Mouse (Mus musculus) embryo, embryonic 11.5 days (tissue): Measurements from ENCODE around the gene Rpl5.
"Not testable (repeated sequence)": the region's sequence is repeated elsewhere in the genome, so short reads cannot be mapped to it uniquely, and the experiment has no call there.

Experiments
- DNase-seq: peaks from one replicate; pipeline ENCODE4 v3.0.0-alpha.2; 2012; ENCODE audit warnings: low read depth, low spot score

Gene Rpl5

DNA sequence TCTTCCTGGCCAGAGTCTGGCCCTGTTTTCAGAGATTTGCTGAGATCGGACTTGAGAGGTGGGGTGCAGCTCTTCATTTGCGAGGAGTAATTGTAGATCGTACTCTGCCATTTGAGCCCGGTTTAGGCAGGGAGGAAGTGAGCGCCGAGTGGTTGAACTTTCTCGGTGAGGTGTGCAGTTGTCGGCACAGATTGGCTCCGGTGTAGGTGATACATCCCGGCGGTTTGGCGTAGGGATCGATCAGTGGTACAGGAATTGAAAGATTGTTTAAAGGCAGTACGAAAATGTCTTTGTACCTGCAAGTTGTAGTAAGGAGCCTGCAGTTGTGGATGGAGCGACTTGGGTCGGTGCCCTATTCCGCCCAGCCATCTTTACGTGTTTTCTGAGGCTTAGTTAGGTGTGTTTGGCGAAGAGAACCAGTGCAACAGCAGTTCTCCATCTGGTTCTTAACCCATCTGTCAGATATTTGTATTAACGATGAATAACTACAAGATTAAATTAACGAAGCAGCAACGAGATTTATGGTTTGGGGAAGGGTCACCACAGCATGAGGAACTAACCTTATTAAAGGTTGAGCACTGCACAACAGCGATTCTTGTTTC is 813 bp downstream of the Rpl5 start:
- DNase-seq = no peak

- no peak for DNase-seq
Measured at GRCm38 (mm10) chr5:107904325-107904724, 4.0 kb downstream of the Rpl5 start.

GRCm38 (mm10) chr5:107908514-107909110 is 8.3 kb downstream of the Rpl5 start:
- no peak for DNase-seq

- DNase-seq = no peak
Measured at GRCm38 (mm10) chr5:107909668-107910067, 9.4 kb downstream of the Rpl5 start.

- DNase-seq = no peak
Measured at GRCm38 (mm10) chr5:107910084-107910616, 9.8 kb downstream of the Rpl5 start.

DNA sequence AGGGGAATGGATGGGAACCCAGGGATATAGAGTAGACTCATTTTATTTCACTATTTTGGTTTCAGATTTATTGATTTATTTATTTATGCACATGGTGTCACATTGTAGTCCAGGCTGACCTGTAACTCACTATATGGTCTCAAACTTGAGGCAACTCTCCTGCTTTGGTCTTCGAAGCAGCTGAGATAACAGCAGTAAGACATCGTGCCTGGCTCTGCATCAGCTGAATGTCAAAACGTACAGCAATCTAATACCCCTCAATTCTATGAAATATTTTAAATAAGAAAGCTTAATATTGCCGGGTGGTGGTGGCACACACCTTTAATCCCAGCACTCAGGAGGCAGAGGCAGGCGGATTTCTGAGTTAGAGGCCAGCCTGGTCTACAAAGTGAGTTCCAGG is 10.7 kb downstream of the Rpl5 start:
- no peak for DNase-seq

DNA sequence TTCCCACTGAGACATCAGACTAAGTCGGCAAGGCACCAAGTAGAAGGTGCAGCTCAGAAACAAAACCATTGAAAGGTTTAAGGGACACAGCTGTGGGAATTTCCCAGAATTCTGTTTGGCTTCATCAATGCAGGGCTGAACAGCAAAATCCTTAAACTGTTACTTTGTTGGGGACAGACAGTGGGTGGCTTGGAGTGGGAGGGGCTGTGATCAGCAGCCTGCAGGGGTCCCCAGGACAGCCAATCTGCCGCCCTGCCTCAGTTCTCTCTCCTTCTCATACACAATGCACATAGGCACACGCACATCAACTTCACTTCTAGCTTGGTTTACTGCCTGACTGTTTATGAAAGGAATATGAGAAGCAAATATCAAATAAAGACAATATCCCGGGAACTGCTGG is 15.0 kb downstream of the Rpl5 start:
- no peak for DNase-seq

DNA sequence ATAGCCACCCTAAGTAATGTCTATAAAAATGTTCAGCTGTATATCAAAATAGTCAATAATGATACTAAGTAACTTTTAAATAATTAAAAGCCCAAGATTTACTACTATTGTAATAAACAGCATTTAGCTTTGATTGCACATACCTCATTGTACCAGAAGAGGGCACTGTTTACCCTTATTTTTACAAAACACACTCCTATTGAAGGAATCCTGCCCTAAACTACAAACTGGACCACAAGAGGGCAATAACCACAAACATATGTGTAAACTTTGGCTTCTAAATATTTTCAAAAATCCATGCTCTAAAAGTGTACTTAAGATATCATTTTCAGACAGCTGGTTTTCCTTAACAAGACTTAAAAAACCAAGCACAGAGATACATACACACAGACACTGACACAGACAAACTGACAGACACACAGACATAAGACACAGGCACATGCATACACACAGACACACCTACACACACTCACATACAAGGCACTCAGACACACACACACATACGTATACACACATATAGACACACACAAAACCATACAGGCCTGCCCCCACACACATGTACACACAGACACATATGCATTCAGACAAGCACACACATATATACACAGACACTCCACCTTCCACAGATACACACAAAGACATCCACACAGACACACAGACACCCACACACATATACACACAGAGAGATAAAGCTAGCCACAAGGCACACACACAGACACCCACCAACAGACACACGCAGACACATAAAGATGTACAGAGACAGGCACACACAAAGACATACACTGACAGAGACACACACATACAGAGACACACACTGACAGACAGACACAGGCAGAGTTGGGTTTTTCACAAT is 21.3 kb downstream of the Rpl5 start:
- DNase-seq = peak; percentile 55

DNA sequence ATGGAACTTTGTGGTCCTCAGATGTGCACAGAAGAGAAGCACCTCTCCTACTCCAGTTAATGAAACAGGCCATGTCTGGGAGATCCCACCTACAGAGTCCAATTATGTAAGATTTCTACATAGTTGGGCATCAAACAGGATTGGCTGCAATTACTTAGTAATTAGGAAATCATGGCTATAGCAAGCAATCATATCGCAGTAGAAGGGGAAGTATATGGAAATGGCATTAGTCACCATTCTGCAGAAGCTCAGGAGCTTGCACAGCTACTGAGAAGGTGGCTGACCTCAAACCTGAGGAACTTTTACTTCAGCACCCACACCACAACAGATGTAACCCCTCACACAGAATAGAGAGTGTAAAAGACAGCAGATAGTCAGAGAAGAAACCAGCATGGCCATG is 22.5 kb downstream of the Rpl5 start:
- no peak for DNase-seq

DNA sequence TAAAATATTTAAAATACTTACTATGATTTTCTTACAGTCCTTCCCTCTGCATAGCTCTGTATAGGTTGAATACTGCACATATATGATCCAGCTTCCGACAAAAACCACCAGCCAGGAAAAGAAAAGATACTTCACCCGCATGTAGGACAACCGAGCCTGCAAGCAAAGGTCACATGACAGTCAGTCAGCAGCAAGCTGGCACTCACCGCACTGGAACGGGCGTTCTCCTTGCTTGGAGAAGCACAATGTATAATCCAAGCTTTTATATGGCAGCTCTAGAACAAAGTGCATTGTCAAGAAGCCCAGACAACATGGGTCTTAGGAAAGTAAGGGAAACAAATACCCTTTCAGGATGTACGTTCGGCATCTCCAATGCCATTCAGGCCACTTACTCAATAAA is 24.3 kb downstream of the Rpl5 start:
- no peak for DNase-seq

DNA sequence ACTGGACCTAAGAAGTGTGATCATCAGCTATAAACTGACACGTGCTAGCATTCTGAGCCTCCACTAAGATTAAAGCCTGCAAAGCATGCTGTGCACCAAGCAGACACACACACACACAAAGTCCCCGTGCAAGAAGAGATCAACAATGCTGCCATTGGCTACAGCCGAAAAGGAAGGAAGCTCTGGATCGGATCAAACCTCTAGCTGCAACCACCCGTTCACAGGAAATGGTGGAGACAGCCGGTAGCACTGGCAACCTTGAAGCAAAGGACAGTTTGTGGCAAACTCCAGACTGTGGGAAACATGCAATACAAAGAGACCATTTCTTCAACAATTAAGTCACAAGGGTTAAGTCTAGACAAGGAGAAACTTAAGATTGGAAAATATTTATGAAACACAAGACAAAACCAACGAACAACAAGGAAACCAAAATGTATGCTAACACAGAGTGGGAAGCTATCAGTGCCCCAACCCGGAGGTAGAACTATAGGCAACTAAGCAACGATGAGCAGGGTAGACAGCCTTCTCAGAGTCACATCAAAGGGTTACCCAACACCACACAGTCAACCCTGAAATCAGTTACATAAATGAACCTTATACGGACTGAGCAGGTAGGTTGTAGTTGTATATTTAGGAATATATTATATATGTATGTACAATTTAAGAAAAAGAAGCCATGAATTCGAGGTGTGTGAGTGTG is 26.4 kb downstream of the Rpl5 start:
- DNase-seq = no peak

DNA sequence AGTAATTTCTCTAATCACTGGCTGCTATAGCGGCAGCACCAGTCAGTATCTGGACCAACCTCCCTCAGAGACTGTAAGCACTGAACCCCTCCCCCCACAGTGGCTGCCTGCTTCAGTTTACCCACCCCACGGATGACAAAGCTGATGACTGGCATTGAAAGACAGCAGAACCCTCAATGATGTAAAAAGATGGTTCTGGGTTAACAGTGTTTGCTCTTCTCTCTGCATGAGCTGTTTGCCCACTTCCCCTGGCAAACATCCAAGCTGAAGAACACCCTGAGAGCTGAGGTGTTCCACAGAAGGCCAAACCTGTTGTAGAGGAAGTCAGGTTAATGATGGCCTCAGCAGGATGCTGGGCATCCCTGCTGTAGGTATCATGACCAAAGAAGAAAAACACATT is 32.3 kb downstream of the Rpl5 start:
- DNase-seq = no peak

DNA sequence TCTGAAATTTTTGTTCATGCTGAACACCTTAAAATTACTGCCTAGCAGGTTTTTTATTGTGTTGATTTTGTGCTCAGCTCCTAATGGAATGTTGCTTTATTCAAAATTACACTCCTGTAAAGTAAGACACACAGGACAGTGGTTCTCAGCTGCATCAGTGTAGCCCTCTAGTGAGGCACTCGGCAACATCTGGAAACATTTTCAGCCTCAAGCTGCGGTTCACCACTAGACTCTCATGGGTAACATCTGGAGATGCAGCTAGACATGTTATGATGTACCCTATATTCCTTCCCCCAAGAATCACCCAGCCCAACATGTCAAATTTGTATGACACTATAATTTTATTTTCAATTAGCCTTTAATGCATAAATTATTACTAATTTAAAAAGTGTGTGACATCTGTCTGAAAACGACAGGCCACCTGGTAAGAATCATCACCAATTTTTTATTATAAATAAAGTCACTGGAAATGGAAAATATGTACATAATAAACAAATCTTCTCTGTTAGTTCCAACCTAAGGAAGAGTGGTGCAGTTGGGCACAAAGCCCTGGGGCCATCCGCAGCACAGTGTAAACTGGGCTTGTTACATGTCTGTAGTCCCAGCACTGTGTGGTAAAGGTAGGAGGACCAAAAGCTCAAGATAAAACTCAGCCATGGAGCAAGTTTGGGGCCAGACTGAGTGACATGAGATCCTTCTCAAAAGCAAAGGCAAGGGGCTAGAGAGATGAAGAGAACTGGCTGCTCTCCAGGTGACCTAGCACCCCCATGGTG is 33.1 kb downstream of the Rpl5 start:
- no peak for DNase-seq

- no peak for DNase-seq
Measured at GRCm38 (mm10) chr5:107934770-107935543, 34.7 kb downstream of the Rpl5 start.

GRCm38 (mm10) chr5:107936625-107937389 is 36.5 kb downstream of the Rpl5 start:
- no peak for DNase-seq

DNA sequence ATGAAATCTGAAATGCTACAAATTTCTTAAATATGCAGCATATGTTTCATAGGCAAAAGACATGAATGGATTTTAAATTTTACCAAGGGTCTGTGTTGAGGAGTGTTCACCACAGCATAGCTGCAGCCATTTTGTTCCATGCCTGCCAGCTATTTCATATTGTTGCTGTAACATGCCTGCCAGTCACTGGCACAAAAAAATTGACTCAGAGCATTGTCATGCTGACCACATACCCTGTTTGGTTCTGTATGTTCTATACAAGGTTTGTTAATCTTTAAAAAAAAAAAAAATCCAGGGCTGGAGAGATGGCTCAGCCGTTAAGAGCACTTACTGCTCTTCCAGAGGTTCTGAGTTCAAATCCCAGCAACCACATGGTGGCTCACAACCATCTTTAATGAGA is 38.2 kb downstream of the Rpl5 start:
- DNase-seq = not testable (repeated sequence)

GRCm38 (mm10) chr5:107938886-107939285 is 38.6 kb downstream of the Rpl5 start:
- DNase-seq = no peak

DNA sequence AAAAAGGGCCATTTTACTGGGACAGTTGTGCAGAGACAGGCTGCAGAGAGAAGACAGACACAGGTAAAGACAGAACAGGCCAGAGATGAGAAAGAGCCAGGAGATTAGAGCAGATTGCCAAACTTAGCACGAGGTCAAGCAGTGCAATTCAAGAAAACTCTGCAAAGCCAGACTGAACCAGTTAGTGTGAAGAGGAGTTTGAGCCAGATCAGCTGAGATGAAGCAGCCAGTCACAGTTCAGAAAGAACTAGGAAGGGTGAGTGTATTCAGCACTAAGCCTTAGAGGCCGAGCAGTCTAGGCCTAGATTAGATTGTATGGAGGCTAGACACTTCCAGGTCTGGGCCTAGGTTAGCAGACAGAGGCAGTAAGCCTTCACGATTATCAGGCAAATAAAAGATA is 39.4 kb downstream of the Rpl5 start:
- no peak for DNase-seq

GRCm38 (mm10) chr5:107941222-107941621 is 40.9 kb downstream of the Rpl5 start:
- DNase-seq = no peak

DNA sequence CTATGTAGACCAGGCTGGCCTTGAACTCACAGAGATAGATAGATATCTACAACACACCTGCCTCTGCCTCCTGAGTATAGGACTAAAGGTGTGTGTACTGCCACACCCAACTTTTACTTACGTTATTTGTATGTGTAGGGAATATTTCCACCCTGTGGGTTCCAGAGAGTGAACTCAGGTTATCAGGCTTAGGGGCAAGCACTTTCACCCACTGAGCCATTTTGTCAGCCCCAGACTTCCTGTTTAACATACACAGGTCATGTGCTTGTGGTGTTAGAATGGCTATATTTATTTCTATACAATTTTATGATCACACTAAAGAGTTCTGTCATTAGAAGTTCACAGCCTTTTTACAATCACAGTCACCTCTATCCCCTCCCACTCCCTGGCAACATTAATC is 42.6 kb downstream of the Rpl5 start:
- DNase-seq = no peak
